Mouse (Mus musculus): ENCODE results near the gene Ttc16.
A peak's percentile ranks its signal among the peaks of the same experiment; 100 is the strongest.

The Ttc16 gene

GRCm38 (mm10) chr2:32741273-32742172 is 33.9 kb downstream of the Ttc16 start:
- peak in 1 of 2 experiments; percentile 63 for DNase-seq

GRCm38 (mm10) chr2:32740916-32741272 is 34.5 kb downstream of the Ttc16 start, which contains the start of gene 6330409D20Rik:
6330409D20Rik (minus strand) TSS chr2:32741016.
- DNase-seq: no peak

- DNase-seq: no peak
Observed at GRCm38 (mm10) chr2:32739311-32739710, 36.1 kb downstream of the Ttc16 start.

GRCm38 (mm10) chr2:32737008-32737407 is 38.4 kb downstream of the Ttc16 start:
- no peak for DNase-seq

- peak in 1 of 2 experiments; percentile 66 for DNase-seq
Observed at GRCm38 (mm10) chr2:32736306-32736829, 39.1 kb downstream of the Ttc16 start.

GRCm38 (mm10) chr2:32734933-32735332 is 40.5 kb downstream of the Ttc16 start:
- DNase-seq: peak; percentile 74 to 91

GRCm38 (mm10) chr2:32734480-32734879 is 41.0 kb downstream of the Ttc16 start:
- DNase-seq: peak; percentile 41 to 76

GRCm38 (mm10) chr2:32732695-32733094 is 42.7 kb downstream of the Ttc16 start:
- no peak for DNase-seq

- DNase-seq: peak in 1 of 2 experiments; percentile 43
Observed at GRCm38 (mm10) chr2:32731911-32732310, 43.5 kb downstream of the Ttc16 start.

- DNase-seq: peak in 1 of 2 experiments; percentile 35
Observed at GRCm38 (mm10) chr2:32730854-32731253, 44.6 kb downstream of the Ttc16 start.

GRCm38 (mm10) chr2:32729547-32729946 is 45.9 kb downstream of the Ttc16 start:
- DNase-seq: no peak

GRCm38 (mm10) chr2:32728463-32728862 is 47.0 kb downstream of the Ttc16 start:
- DNase-seq: peak; percentile 77 to 92

- DNase-seq: peak; percentile 97 to 98
Observed at GRCm38 (mm10) chr2:32727435-32727834, 48.0 kb downstream of the Ttc16 start.

GRCm38 (mm10) chr2:32724832-32725790 is 50.3 kb downstream of the Ttc16 start:
- DNase-seq: peak; percentile 60 to 75

GRCm38 (mm10) chr2:32724149-32724548 is 51.3 kb downstream of the Ttc16 start:
- DNase-seq: no peak

GRCm38 (mm10) chr2:32722581-32722980 is 52.9 kb downstream of the Ttc16 start:
- DNase-seq: no peak

GRCm38 (mm10) chr2:32722046-32722445 is 53.4 kb downstream of the Ttc16 start:
- DNase-seq: no peak

- DNase-seq: peak; percentile 52 to 69
Observed at GRCm38 (mm10) chr2:32720681-32721229, 54.7 kb downstream of the Ttc16 start, which contains the start of gene Sh2d3c. Sh2d3c (plus strand) TSS chr2:32721055.

- DNase-seq: no peak
Observed at GRCm38 (mm10) chr2:32720053-32720452, 55.4 kb downstream of the Ttc16 start.

GRCm38 (mm10) chr2:32718761-32719160 is 56.7 kb downstream of the Ttc16 start:
- DNase-seq: no peak

GRCm38 (mm10) chr2:32714987-32715425 is 60.4 kb downstream of the Ttc16 start:
- DNase-seq: peak in 1 of 2 experiments; percentile 70
